Mouse (Mus musculus): ENCODE results near the gene Kel. TPM values are rescaled to one million over a fixed set of nuclear protein-coding genes. Genes with fewer than 3 reads are reported as not detected.

Gene Kel
- polyA plus RNA-seq, 1 experiment from 2014 or later = 53.1 TPM

GRCm38 (mm10) chr6:41641173-41641866 lies 62.8 kb downstream of the Kel start:
- Histone ChIP-seq H3K36me3 (ENCODE audit: control insufficient read depth, insufficient read depth, low read length) (no peaks in the 10 kb centered on the region), H3K4me2 (no peak overlapping the region), H3K9me3 (replicated peaks; ENCODE audit: control insufficient read depth, low read length) (no peaks in the 10 kb centered on the region), H3K27ac (ENCODE audit: low read depth, low read length) (no peak overlapping the region), H3K9ac (ENCODE audit: low read depth, low read length) (no peak overlapping the region), H3K4me3 (ENCODE audit: low read depth, low read length) (no peak overlapping the region), H3K4me1 (ENCODE audit: control insufficient read depth, insufficient read depth, low read length) (no peaks in the 10 kb centered on the region), H3K27me3 (ENCODE audit: control insufficient read depth, insufficient read depth, low read length) (no peaks in the 10 kb centered on the region)
- no peak for ATAC-seq (replicated peaks; ENCODE audit: insufficient number of reproducible peaks, low FRiP score, low TSS enrichment)
- 52% methylated on average over 6 of the region's 6 CpGs for WGBS (ENCODE audit: insufficient replicate concordance)

DNA sequence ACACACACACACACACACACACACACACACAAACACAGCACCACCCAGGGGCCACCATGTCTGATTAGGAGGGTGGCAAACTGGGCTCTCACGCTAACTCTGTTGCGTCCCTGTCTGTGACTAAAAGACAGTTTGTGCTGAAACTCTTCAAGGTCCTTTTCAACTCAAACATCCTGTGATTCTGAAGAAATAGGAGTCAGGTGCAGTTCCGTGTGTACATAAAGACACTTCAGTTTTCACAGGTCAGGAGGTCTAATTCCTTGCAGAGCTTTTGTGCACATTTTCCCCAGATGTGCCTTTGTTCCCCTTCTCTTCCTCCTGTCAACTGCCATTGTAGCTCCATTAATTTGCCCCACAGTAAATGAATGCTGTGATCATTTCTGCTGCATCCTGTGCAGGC lies 63.7 kb downstream of the Kel start:
- no peak overlapping the region for H3K4me2 ChIP-seq
- no peaks in the 10 kb centered on the region for H3K9me3 ChIP-seq (replicated peaks; ENCODE audit: control insufficient read depth, low read length)
- no peaks in the 10 kb centered on the region for H3K27me3 ChIP-seq (ENCODE audit: control insufficient read depth, insufficient read depth, low read length)
- 78% methylated on average over 3 of the region's 3 CpGs for WGBS (ENCODE audit: insufficient replicate concordance)
- no peak for ATAC-seq (replicated peaks; ENCODE audit: insufficient number of reproducible peaks, low FRiP score, low TSS enrichment)
- H3K4me1 ChIP-seq (ENCODE audit: control insufficient read depth, insufficient read depth, low read length) = no peaks in the 10 kb centered on the region
- no peak overlapping the region for H3K4me3 ChIP-seq (ENCODE audit: low read depth, low read length)
- H3K27ac ChIP-seq (ENCODE audit: low read depth, low read length) = no peak overlapping the region
- H3K36me3 ChIP-seq (ENCODE audit: control insufficient read depth, insufficient read depth, low read length) = no peaks in the 10 kb centered on the region
- H3K9ac ChIP-seq (ENCODE audit: low read depth, low read length) = no peak overlapping the region

GRCm38 (mm10) chr6:41637927-41638506 lies 66.1 kb downstream of the Kel start:
- ATAC-seq (replicated peaks; ENCODE audit: insufficient number of reproducible peaks, low FRiP score, low TSS enrichment) = no peak
- H3K9me3 ChIP-seq (replicated peaks; ENCODE audit: control insufficient read depth, low read length) = no peaks in the 10 kb centered on the region
- H3K4me2 ChIP-seq = no peak overlapping the region
- no peaks in the 10 kb centered on the region for H3K27me3 ChIP-seq (ENCODE audit: control insufficient read depth, insufficient read depth, low read length)
- H3K27ac ChIP-seq (ENCODE audit: low read depth, low read length) = no peak overlapping the region
- H3K36me3 ChIP-seq (ENCODE audit: control insufficient read depth, insufficient read depth, low read length) = no peaks in the 10 kb centered on the region
- H3K9ac ChIP-seq (ENCODE audit: low read depth, low read length) = no peak overlapping the region
- no peak overlapping the region for H3K4me3 ChIP-seq (ENCODE audit: low read depth, low read length)
- no peaks in the 10 kb centered on the region for H3K4me1 ChIP-seq (ENCODE audit: control insufficient read depth, insufficient read depth, low read length)
- WGBS (ENCODE audit: insufficient replicate concordance) = 72% methylated on average over 6 of the region's 6 CpGs

DNA sequence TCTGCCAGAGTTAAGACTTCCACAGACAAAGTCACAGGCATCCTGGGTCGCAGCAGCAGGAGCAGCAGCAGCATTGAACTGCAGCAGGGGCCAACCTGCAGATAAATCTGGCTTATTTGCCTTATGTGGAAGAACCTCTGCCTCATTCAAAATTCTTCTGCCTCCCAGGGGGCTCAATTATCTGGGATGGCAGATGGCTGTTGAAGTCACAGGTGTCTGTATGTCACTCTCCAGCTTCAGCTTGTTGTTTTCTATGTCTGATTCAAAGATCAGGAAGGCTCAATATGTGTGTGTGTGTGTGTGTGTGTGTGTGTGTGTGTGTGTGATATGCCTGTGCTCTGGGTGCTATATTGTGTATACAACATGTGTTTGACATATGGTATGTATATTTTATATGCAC lies 66.7 kb downstream of the Kel start:
- 19% methylated on average over 1 of the region's 1 CpGs for WGBS (ENCODE audit: insufficient replicate concordance)
- H3K9me3 ChIP-seq (replicated peaks; ENCODE audit: control insufficient read depth, low read length) = no peaks in the 10 kb centered on the region
- no peak overlapping the region for H3K27ac ChIP-seq (ENCODE audit: low read depth, low read length)
- H3K4me3 ChIP-seq (ENCODE audit: low read depth, low read length) = no peak overlapping the region
- no peaks in the 10 kb centered on the region for H3K36me3 ChIP-seq (ENCODE audit: control insufficient read depth, insufficient read depth, low read length)
- no peaks in the 10 kb centered on the region for H3K4me1 ChIP-seq (ENCODE audit: control insufficient read depth, insufficient read depth, low read length)
- H3K4me2 ChIP-seq = no peak overlapping the region
- H3K27me3 ChIP-seq (ENCODE audit: control insufficient read depth, insufficient read depth, low read length) = no peaks in the 10 kb centered on the region
- ATAC-seq (replicated peaks; ENCODE audit: insufficient number of reproducible peaks, low FRiP score, low TSS enrichment) = no peak
- H3K9ac ChIP-seq (ENCODE audit: low read depth, low read length) = no peak overlapping the region

Other genes starting within 250 kb of the Kel start
- gene Prss1, start 245.4 kb downstream of the Kel start, polyA plus RNA-seq (2014; fragmentation: Nextera tagmentation; extraction: Ambion mirVana) = not detected in 2 replicates
- gene Prss2, start 182.6 kb downstream of the Kel start, polyA plus RNA-seq (2014; fragmentation: Nextera tagmentation; extraction: Ambion mirVana) = not detected in 2 replicates
- 3.7 and 4.2 TPM in 2 replicates for gene Ephb6, start 98.9 kb downstream of the Kel start, polyA plus RNA-seq (2014; fragmentation: Nextera tagmentation; extraction: Ambion mirVana)
- gene Trpv6, start 67.9 kb downstream of the Kel start, polyA plus RNA-seq (2014; fragmentation: Nextera tagmentation; extraction: Ambion mirVana) = not detected in 2 replicates
- not detected in 2 replicates for gene Trpv5, start 23.6 kb downstream of the Kel start, polyA plus RNA-seq (2014; fragmentation: Nextera tagmentation; extraction: Ambion mirVana)
- gene Llcfc1, start 19.9 kb downstream of the Kel start, polyA plus RNA-seq (2014; fragmentation: Nextera tagmentation; extraction: Ambion mirVana) = not detected in 2 replicates
- gene Olfr459, start 70.8 kb upstream of the Kel start, polyA plus RNA-seq (2014; fragmentation: Nextera tagmentation; extraction: Ambion mirVana) = not detected in 2 replicates
- not detected in 2 replicates for gene Pip, start 143.2 kb upstream of the Kel start, polyA plus RNA-seq (2014; fragmentation: Nextera tagmentation; extraction: Ambion mirVana)
- gene Sval2, start 148.7 kb upstream of the Kel start, polyA plus RNA-seq (2014; fragmentation: Nextera tagmentation; extraction: Ambion mirVana) = not detected in 2 replicates
- gene Sval1, start 247.3 kb upstream of the Kel start, polyA plus RNA-seq (2014; fragmentation: Nextera tagmentation; extraction: Ambion mirVana) = not detected in 2 replicates

Measured in heart, embryonic 11.5 days (tissue).